Mouse (Mus musculus) MN1 (cell line): ENCODE measurements at regions not wholly inside any gene's neighbourhood (a gene's known extent, or its start where the extent isn't known, plus 50 kb on each side); places are given as distances from the start of the nearest gene placed in this dataset.
"Not testable (repeated sequence)": the region's sequence is repeated elsewhere in the genome, so short reads cannot be mapped to it uniquely, and the experiment has no call there.

Source experiments
- DNase-seq: peaks from one replicate; pipeline ENCODE4 v3.0.0-alpha.2; 2016; ENCODE audit warnings: low spot score

GRCm38 (mm10) chr8:19976461-19976860 is 73.3 kb downstream of the Gm31371 start:
- DNase-seq: not testable (repeated sequence)

DNA sequence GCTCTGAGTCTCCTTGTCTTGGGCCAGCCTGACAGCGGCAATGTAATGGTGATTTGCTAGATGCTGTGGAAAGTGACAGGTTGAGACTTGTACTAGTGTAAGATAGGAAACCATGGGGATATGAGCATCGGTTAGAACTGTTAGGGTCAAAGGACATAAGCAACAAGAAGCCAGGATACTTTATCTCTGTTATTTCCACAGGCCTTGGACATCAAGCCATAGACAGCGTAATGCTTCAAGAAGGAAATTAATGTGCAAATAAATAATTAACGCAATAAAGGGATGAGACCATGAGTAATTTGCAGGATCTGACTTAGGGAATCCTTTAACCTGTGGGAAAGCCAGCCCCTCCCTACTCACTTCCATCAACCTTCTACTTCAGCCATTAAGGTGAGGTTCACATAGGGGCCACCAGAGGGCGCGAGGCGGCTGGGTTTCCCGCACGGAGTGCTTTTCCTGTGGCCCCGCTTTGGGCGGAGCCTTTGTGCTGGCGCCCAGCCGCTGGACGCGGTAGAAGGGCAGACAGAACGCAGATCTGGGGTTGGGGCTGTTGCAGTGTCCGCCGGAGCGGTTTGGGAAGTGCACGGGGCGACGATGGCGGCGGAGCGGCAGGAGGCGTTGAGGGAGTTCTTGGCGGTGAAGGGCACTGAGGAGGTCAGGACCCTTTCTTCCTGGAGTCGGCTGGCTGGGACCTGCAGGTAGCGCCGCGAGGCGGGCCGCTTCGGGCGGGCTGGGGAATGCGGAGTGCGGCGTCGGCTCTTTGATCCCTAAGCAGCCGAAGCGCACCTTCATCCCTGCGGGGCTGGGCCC is 76.5 kb downstream of the Gm31371 start:
- DNase-seq: no peak

GRCm38 (mm10) chr8:19980346-19980726 is 77.1 kb downstream of the Gm31371 start:
- not testable (repeated sequence) for DNase-seq

- not testable (repeated sequence) for DNase-seq
These were observed 104.9 kb downstream of the Gm31371 start for GRCm38 (mm10) chr8:20008106-20008505.

DNA sequence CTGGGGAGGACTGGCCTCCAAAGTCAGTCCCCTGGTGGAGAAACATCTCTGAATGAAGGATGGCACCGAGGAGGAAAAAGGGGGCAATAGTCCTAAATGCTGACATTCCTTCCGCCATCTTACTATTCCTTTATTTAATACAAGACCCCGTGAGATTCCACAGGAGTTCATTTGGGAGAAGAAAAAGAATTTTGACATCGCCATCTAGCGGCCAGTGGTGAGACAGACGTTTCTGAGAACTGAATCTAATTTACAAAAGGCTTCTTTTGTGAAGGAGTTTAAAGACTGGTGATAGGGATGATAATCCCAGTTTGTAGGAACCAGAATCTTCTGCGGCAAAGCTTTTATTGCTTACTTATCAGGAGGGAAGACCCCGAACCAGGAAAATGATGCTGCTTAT is 107.8 kb downstream of the Gm31371 start:
- peak; percentile 60 for DNase-seq

GRCm38 (mm10) chr8:20013278-20013677 is 110.1 kb downstream of the Gm31371 start:
- DNase-seq: not testable (repeated sequence)

- DNase-seq: not testable (repeated sequence)
These were observed 111.4 kb downstream of the Gm31371 start for GRCm38 (mm10) chr8:20014451-20015130.

GRCm38 (mm10) chr8:20015411-20016081 is 112.4 kb downstream of the Gm31371 start:
- not testable (repeated sequence) for DNase-seq

DNA sequence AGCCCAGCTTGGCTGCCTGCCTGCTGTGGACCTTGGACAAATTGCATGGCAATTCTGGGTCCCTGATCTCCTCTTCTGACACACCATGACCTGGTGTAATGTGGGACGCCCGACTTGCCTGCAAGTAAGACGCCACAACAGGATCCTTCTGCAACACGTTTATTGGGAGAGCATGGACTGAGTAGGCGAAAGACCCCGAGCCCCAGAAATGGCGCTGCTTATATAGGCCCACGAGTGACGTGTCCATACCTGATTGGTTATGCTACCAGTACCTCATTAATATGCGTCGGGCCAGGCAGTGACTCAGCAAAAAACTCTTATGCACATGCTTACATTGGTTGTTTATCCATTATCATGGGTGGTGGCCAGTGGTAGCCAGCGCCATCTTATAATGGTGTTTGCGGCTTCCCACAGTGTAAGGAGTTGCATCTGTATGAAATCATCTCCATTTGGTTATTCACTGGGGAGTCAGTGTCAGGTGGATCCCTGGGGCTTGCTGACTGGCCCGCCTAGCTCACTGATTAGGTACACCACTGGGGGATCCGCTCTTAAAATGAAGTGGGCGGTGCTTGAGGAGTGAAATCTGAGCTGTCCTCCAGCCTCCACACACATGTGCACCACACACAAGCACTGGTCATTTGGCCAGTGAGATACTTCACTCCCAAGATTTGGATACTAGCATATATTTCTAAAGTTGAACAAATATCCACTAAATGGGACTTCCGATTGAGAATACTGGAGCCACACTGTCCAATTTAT is 113.1 kb downstream of the Gm31371 start:
- DNase-seq: not testable (repeated sequence)

DNA sequence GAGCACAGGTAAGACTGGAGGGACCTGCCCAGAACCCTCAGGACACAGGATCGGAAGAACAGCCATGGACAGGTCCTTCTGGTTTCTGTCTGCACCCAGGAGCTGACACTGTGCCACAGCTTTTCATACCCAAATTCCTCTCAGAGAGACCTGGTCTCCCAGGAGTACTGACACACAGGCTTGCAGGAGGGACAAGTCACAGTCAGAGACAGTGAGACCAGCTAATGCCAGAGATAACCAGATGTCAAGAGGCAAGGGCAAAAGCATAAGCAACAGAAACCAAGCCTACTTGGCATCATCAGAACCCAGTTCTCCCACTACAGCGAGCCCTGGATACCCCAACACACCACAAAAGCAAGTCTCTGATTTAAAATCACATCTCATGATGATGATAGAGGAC is 122.3 kb downstream of the Gm31371 start:
- not testable (repeated sequence) for DNase-seq

GRCm38 (mm10) chr8:20027956-20028355 is 124.8 kb downstream of the Gm31371 start:
- DNase-seq: not testable (repeated sequence)

GRCm38 (mm10) chr8:20030131-20030530 is 126.9 kb downstream of the Gm31371 start:
- not testable (repeated sequence) for DNase-seq

- DNase-seq: not testable (repeated sequence)
These were observed 154.4 kb downstream of the Gm31371 start for GRCm38 (mm10) chr8:20057626-20058025.

DNA sequence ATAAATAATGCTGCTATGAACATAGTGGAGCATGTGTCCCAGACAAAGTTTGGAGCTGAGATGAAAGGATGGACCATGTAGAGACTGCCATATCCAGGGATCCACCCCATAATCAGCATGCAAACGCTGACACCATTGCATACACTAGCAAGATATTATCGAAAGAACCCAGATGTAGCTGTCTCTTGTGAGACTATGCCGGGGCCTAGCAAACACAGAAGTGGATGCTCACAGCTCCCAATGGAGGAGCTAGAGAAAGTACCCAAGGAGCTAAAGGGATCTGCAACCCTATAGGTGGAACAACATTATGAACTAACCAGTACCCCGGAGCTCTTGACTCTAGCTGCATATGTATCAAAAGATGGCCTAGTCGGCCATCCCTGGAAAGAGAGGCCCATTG is 194.9 kb downstream of the Gm31371 start:
- not testable (repeated sequence) for DNase-seq

GRCm38 (mm10) chr8:20100241-20100640 is 197.0 kb downstream of the Gm31371 start:
- DNase-seq: peak; percentile 22

GRCm38 (mm10) chr8:20102374-20102773 is 199.2 kb downstream of the Gm31371 start:
- DNase-seq: not testable (repeated sequence)

DNA sequence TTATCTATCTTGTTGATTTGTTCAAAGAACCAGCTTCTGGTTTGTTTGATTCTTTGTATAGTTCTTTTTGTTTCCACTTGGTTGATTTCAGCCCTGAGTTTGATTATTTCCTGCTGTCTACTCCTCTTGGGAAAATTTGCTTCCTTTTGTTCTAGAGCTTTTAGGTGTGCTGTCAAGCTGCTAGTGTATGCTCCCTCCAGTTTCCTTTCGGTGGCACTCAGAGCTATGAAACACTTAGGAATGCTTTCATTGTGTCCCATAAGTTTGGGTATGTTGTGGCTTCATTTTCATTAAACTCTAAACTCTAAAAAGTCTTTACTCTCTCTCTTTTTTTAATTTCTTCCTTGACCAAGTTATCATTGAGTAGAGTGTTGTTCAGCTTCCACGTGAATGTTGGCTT is 204.0 kb downstream of the Gm31371 start:
- DNase-seq: not testable (repeated sequence)

- not testable (repeated sequence) for DNase-seq
These were observed 213.6 kb downstream of the Gm31371 start for GRCm38 (mm10) chr8:20116785-20117184.

- DNase-seq: peak; percentile 5
These were observed 216.4 kb downstream of the Gm31371 start for GRCm38 (mm10) chr8:20119581-20119980.

DNA sequence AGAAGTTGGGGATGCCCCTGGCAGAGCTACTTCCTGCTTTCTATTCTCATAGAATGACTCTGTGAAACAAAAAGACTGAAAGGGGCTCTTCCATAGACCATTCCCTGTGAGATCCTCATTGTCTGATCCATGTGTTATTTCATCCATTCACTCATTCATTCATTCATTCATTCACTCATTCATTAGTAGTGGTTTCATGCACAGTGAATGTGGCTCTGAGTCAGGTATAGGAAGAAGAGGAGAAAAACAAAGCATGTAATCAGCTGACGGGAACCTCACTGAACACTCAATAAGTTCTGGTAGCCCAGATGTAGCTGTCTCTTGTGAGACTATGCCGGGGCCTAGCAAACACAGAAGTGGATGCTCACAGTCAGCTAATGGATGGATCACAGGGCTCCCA is 217.0 kb downstream of the Gm31371 start:
- not testable (repeated sequence) for DNase-seq

DNA sequence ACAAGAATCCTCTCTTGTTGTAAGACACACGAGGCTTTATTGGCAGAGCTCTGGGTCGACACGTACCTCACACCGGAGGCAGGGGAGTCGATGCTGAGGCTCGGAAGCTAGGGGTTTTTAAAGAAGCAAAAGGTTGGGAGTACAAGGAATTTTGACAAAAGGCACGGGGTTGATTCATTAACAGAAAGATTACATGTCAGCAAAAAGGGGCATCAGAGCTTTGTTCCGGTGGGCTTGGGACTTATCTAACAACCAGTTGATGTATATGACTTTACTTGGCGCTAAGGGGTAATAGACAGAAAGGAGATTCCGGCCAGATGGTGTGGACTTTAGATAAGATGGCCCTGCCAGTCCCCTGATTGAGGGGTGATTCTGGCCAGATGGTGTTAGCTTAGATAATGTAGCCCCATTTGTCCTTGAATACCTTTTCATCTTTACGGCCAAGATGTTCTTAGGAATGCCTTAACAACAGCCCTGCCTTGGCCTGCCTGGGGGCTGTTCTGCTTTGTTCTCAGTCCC is 218.3 kb downstream of the Gm31371 start:
- DNase-seq: peak; percentile 38
